Mouse (Mus musculus) embryo, embryonic 11 days (tissue): ENCODE measurements at regions not wholly inside any gene's neighbourhood (a gene's known extent, or its start where the extent isn't known, plus 50 kb on each side); places are given as distances from the start of the nearest gene placed in this dataset.
A peak's percentile ranks its signal among the peaks of the same experiment; 100 is the strongest.
"Not testable (repeated sequence)": the region's sequence is repeated elsewhere in the genome, so short reads cannot be mapped to it uniquely, and the experiment has no call there.

Source experiments
- DNase-seq: peaks from one replicate; pipeline ENCODE4 v3.0.0-alpha.2; 2015

GRCm38 (mm10) chr17:6489926-6490564 is 60.1 kb downstream of the Dynlt1b start:
- DNase-seq, result not testable (repeated sequence)

GRCm38 (mm10) chr17:6490565-6490935 is 60.6 kb downstream of the Dynlt1b start:
- not testable (repeated sequence) for DNase-seq

GRCm38 (mm10) chr17:6492501-6492900 is 62.6 kb downstream of the Dynlt1b start:
- peak; percentile 49 for DNase-seq

GRCm38 (mm10) chr17:6492950-6493349 is 63.0 kb downstream of the Dynlt1b start:
- DNase-seq, result peak; percentile 42

GRCm38 (mm10) chr17:6496491-6496890 is 66.6 kb downstream of the Dynlt1b start:
- not testable (repeated sequence) for DNase-seq

GRCm38 (mm10) chr17:6502676-6503075 is 72.8 kb downstream of the Dynlt1b start:
- DNase-seq, result not testable (repeated sequence)

GRCm38 (mm10) chr17:6505896-6506295 is 76.0 kb downstream of the Dynlt1b start:
- not testable (repeated sequence) for DNase-seq

- not testable (repeated sequence) for DNase-seq
These were observed 85.2 kb downstream of the Dynlt1b start for GRCm38 (mm10) chr17:6515128-6515527.

- not testable (repeated sequence) for DNase-seq
These were observed 82.4 kb upstream of the Dynlt1c start for GRCm38 (mm10) chr17:6519107-6519506.

- not testable (repeated sequence) for DNase-seq
These were observed 81.5 kb upstream of the Dynlt1c start for GRCm38 (mm10) chr17:6520001-6520400.

- DNase-seq, result not testable (repeated sequence)
These were observed 80.7 kb upstream of the Dynlt1c start for GRCm38 (mm10) chr17:6520751-6521150.

- DNase-seq, result not testable (repeated sequence)
These were observed 79.3 kb upstream of the Dynlt1c start for GRCm38 (mm10) chr17:6522185-6522584.

- DNase-seq, result not testable (repeated sequence)
These were observed 62.7 kb upstream of the Dynlt1c start for GRCm38 (mm10) chr17:6538723-6539122.

GRCm38 (mm10) chr17:6547064-6547760 is 54.3 kb upstream of the Dynlt1c start:
- not testable (repeated sequence) for DNase-seq

- not testable (repeated sequence) for DNase-seq
These were observed 53.5 kb upstream of the Dynlt1c start for GRCm38 (mm10) chr17:6547937-6548336.
